Mouse (Mus musculus): ENCODE results near the gene Fam229a. TPM values are rescaled to one million over a fixed set of nuclear protein-coding genes. Genes with fewer than 3 reads are reported as not detected.
"Not testable (repeated sequence)": the region's sequence is repeated elsewhere in the genome, so short reads cannot be mapped to it uniquely, and the experiment has no call there.

Fam229a gene
- polyA plus RNA-seq, 1 experiment from 2014 or later, result not detected

DNA sequence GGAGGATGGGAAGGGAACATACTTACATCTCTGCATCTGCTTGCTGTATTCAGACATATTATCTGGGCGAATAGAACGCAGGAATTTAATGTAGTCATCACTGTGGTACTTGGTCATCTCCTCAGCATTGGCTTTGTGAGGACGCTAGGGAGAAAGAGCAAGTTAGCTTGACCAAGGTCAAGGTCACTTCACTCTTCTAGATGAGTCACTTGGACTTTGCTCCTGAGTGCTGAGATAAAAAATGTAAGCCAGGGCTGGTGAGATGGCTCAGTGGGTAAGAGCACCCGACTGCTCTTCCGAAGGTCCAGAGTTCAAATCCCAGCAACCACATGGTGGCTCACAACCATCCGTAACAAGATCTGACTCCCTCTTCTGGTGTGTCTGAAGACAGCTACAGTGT, 37.9 kb downstream of the Fam229a start:
- DNase-seq (ENCODE audit: low spot score); H3K36me3 ChIP-seq (ENCODE audit: control insufficient read depth, insufficient read depth, low read length); H3K9me3 ChIP-seq (ENCODE audit: control insufficient read depth, low read length); ATAC-seq (replicated peaks; ENCODE audit: low FRiP score); H3K4me3 ChIP-seq (ENCODE audit: low read depth, low read length); H3K4me1 ChIP-seq (replicated peaks; ENCODE audit: control insufficient read depth, insufficient read depth, low read length); H3K27me3 ChIP-seq (ENCODE audit: control insufficient read depth, insufficient read depth, low read length); H3K27ac ChIP-seq (ENCODE audit: low read depth, low read length); H3K4me2 ChIP-seq (ENCODE audit: low read depth, low read length, severe bottlenecking); H3K9ac ChIP-seq (ENCODE audit: low read length): not testable (repeated sequence)
- WGBS, result 94% methylated on average over 5 of the region's 6 CpGs

- Histone ChIP-seq H3K9ac (ENCODE audit: low read length) (no peak overlapping the region), H3K4me1 (replicated peaks; ENCODE audit: control insufficient read depth, insufficient read depth, low read length) (peaks cover 3% of the 10 kb centered on the region; the same call in 1 of the 2 replicates), H3K27ac (ENCODE audit: low read depth, low read length) (no peak overlapping the region), H3K9me3 (ENCODE audit: control insufficient read depth, low read length) (no peaks in the 10 kb centered on the region), H3K36me3 (ENCODE audit: control insufficient read depth, insufficient read depth, low read length) (no peaks in the 10 kb centered on the region; the same call in 1 of the 2 replicates), H3K27me3 (ENCODE audit: control insufficient read depth, insufficient read depth, low read length) (no peaks in the 10 kb centered on the region), H3K4me3 (ENCODE audit: low read depth, low read length) (no peak overlapping the region), H3K4me2 (ENCODE audit: low read depth, low read length, severe bottlenecking) (no peak overlapping the region)
- WGBS, result 93% methylated on average over 6 of the region's 6 CpGs
- no peak for ATAC-seq (replicated peaks; ENCODE audit: low FRiP score)
- no peak for DNase-seq (ENCODE audit: low spot score)
Measured at GRCm38 (mm10) chr4:129540012-129540411, 49.0 kb downstream of the Fam229a start.

Other genes with a start within 250 kb of the Fam229a start
- gene C77080, start 229.8 kb upstream of the Fam229a start, polyA plus RNA-seq (2014; fragmentation: Nextera tagmentation; extraction: Ambion mirVana), result 4.7 and 4.8 TPM in 2 replicates
- 0.37 and 0.57 TPM in 2 replicates for gene Sync, start 203.6 kb upstream of the Fam229a start, polyA plus RNA-seq (2014; fragmentation: Nextera tagmentation; extraction: Ambion mirVana)
- 508 and 555 TPM in 2 replicates for gene Rbbp4, start 155.8 kb upstream of the Fam229a start, polyA plus RNA-seq (2014; fragmentation: Nextera tagmentation; extraction: Ambion mirVana)
- gene Zbtb8os, start 155.5 kb upstream of the Fam229a start, polyA plus RNA-seq (2014; fragmentation: Nextera tagmentation; extraction: Ambion mirVana), result 44.9 and 46.2 TPM in 2 replicates
- gene Zbtb8a, start 113.1 kb upstream of the Fam229a start, polyA plus RNA-seq (2014; fragmentation: Nextera tagmentation; extraction: Ambion mirVana), result 8.3 TPM in 2 replicates
- gene Zbtb8b, start 50.3 kb upstream of the Fam229a start, polyA plus RNA-seq (2014; fragmentation: Nextera tagmentation; extraction: Ambion mirVana), result 1.6 and 1.8 TPM in 2 replicates
- 24.9 and 25.3 TPM in 2 replicates for gene Bsdc1, start 29.6 kb upstream of the Fam229a start, polyA plus RNA-seq (2014; fragmentation: Nextera tagmentation; extraction: Ambion mirVana)
- gene Tssk3, start 168 bp upstream of the Fam229a start, polyA plus RNA-seq (2014; fragmentation: Nextera tagmentation; extraction: Ambion mirVana), result not detected in 2 replicates
- 1,728 and 1,922 TPM in 2 replicates for gene Marcksl1, start 22.4 kb downstream of the Fam229a start, polyA plus RNA-seq (2014; fragmentation: Nextera tagmentation; extraction: Ambion mirVana)
- gene Hdac1, start 51.5 kb downstream of the Fam229a start, polyA plus RNA-seq (2014; fragmentation: Nextera tagmentation; extraction: Ambion mirVana), result 262 and 282 TPM in 2 replicates
- 11.5 and 13.8 TPM in 2 replicates for gene Lck, start 82.5 kb downstream of the Fam229a start, polyA plus RNA-seq (2014; fragmentation: Nextera tagmentation; extraction: Ambion mirVana)
- 0.71 and 1.1 TPM in 2 replicates for gene Fam167b, start 87.4 kb downstream of the Fam229a start, polyA plus RNA-seq (2014; fragmentation: Nextera tagmentation; extraction: Ambion mirVana)
- 251 and 272 TPM in 2 replicates for gene Eif3i, start 109.5 kb downstream of the Fam229a start, polyA plus RNA-seq (2014; fragmentation: Nextera tagmentation; extraction: Ambion mirVana)
- gene Tmem234, start 109.5 kb downstream of the Fam229a start, polyA plus RNA-seq (2014; fragmentation: Nextera tagmentation; extraction: Ambion mirVana), result 188 and 192 TPM in 2 replicates
- 2.5 and 2.6 TPM in 2 replicates for gene Dcdc2b, start 123.1 kb downstream of the Fam229a start, polyA plus RNA-seq (2014; fragmentation: Nextera tagmentation; extraction: Ambion mirVana)
- gene Iqcc, start 127.9 kb downstream of the Fam229a start, polyA plus RNA-seq (2014; fragmentation: Nextera tagmentation; extraction: Ambion mirVana), result 25.4 and 27.2 TPM in 2 replicates
- 57.6 and 66.1 TPM in 2 replicates for gene Ccdc28b, start 132.8 kb downstream of the Fam229a start, polyA plus RNA-seq (2014; fragmentation: Nextera tagmentation; extraction: Ambion mirVana)
- gene Txlna, start 149.9 kb downstream of the Fam229a start, polyA plus RNA-seq (2014; fragmentation: Nextera tagmentation; extraction: Ambion mirVana), result 109 and 115 TPM in 2 replicates
- 12.0 and 13.9 TPM in 2 replicates for gene Kpna6, start 181.6 kb downstream of the Fam229a start, polyA plus RNA-seq (2014; fragmentation: Nextera tagmentation; extraction: Ambion mirVana)
- 50.0 and 53.2 TPM in 2 replicates for gene Tmem39b, start 205.6 kb downstream of the Fam229a start, polyA plus RNA-seq (2014; fragmentation: Nextera tagmentation; extraction: Ambion mirVana)